Mouse (Mus musculus): ENCODE results near the gene Srsf3. TPM values are rescaled to one million over a fixed set of nuclear protein-coding genes. Genes with fewer than 3 reads are reported as not detected.
A peak's percentile ranks its signal among the peaks of the same experiment; 100 is the strongest.

Srsf3 gene
- polyA plus RNA-seq, 1 experiment from 2014 or later = 832 TPM

GRCm38 (mm10) chr17:29005002-29005401 is 27.4 kb upstream of the Srsf3 start:
- WGBS = 95% methylated on average over 3 of the region's 3 CpGs
- no peak overlapping the region for H3K4me3 ChIP-seq

GRCm38 (mm10) chr17:29006812-29007211 is 25.6 kb upstream of the Srsf3 start:
- H3K27ac ChIP-seq = peak overlapping the region; percentile 95
- WGBS = 12% methylated on average over 7 of the region's 7 CpGs

More at GRCm38 (mm10) chr17:29005002-29005401, 27.4 kb upstream of the Srsf3 start:
- peaks cover 24% of the 10 kb centered on the region for H3K4me1 ChIP-seq
- H3K9me3 ChIP-seq (replicated peaks) = no peaks in the 10 kb centered on the region
- DNase-seq (ENCODE audit: low spot score) = no peak
- H3K27ac ChIP-seq = no peak overlapping the region
- no peaks in the 10 kb centered on the region for H3K27me3 ChIP-seq (ENCODE audit: low read depth, poor library complexity, severe bottlenecking)
- H3K36me3 ChIP-seq = peaks cover 37% of the 10 kb centered on the region

GRCm38 (mm10) chr17:29007243-29007640 is 25.2 kb upstream of the Srsf3 start:
- under 1% methylated on average over 19 of the region's 19 CpGs for WGBS
- Histone ChIP-seq H3K27me3 (ENCODE audit: low read depth, poor library complexity, severe bottlenecking) (no peaks in the 10 kb centered on the region), H3K36me3 (peaks cover 20% of the 10 kb centered on the region), H3K4me3 (peak overlapping the region; percentile 96), H3K4me1 (peaks cover 24% of the 10 kb centered on the region), H3K27ac (peak overlapping the region; percentile 95), H3K9me3 (replicated peaks) (no peaks in the 10 kb centered on the region)
- no peak for DNase-seq (ENCODE audit: low spot score)

More at GRCm38 (mm10) chr17:29006812-29007211, 25.6 kb upstream of the Srsf3 start:
- H3K9me3 ChIP-seq (replicated peaks) = no peaks in the 10 kb centered on the region
- peaks cover 20% of the 10 kb centered on the region for H3K36me3 ChIP-seq
- no peaks in the 10 kb centered on the region for H3K27me3 ChIP-seq (ENCODE audit: low read depth, poor library complexity, severe bottlenecking)
- no peak for DNase-seq (ENCODE audit: low spot score)
- peaks cover 24% of the 10 kb centered on the region for H3K4me1 ChIP-seq
- peak overlapping the region; percentile 96 for H3K4me3 ChIP-seq

- Histone ChIP-seq H3K27ac (peak within 1 kb of the TSS; percentile 95), H3K4me1 (peaks cover 24% of the 10 kb centered on the region), H3K4me3 (peak within 1 kb of the TSS; percentile 96), H3K36me3 (peaks cover 16% of the 10 kb centered on the region), H3K9me3 (replicated peaks) (no peaks in the 10 kb centered on the region), H3K27me3 (ENCODE audit: low read depth, poor library complexity, severe bottlenecking) (no peaks in the 10 kb centered on the region)
- under 1% methylated on average over 65 of the region's 65 CpGs for WGBS
- peak; percentile 97 for DNase-seq (ENCODE audit: low spot score)
Measured at GRCm38 (mm10) chr17:29007641-29008325, 24.6 kb upstream of the Srsf3 start, which contains the start of gene Stk38. Stk38 (minus strand) TSS chr17:29007995.

- 19% methylated on average over 8 of the region's 8 CpGs for WGBS
Measured at GRCm38 (mm10) chr17:29008326-29008650, 24.1 kb upstream of the Srsf3 start.

GRCm38 (mm10) chr17:29009181-29009580 is 23.2 kb upstream of the Srsf3 start:
- no peak for DNase-seq (ENCODE audit: low spot score)
- Histone ChIP-seq H3K4me3 (no peak overlapping the region), H3K4me1 (peaks cover 26% of the 10 kb centered on the region), H3K27ac (no peak overlapping the region), H3K27me3 (ENCODE audit: low read depth, poor library complexity, severe bottlenecking) (no peaks in the 10 kb centered on the region), H3K36me3 (peaks cover 13% of the 10 kb centered on the region), H3K9me3 (replicated peaks) (no peaks in the 10 kb centered on the region)
- 88% methylated on average over 4 of the region's 4 CpGs for WGBS

More at GRCm38 (mm10) chr17:29008326-29008650, 24.1 kb upstream of the Srsf3 start:
- peak overlapping the region; percentile 95 for H3K27ac ChIP-seq
- H3K4me3 ChIP-seq = peak overlapping the region; percentile 96
- peaks cover 14% of the 10 kb centered on the region for H3K36me3 ChIP-seq
- H3K4me1 ChIP-seq = peaks cover 24% of the 10 kb centered on the region
- DNase-seq (ENCODE audit: low spot score) = peak; percentile 36
- no peaks in the 10 kb centered on the region for H3K9me3 ChIP-seq (replicated peaks)
- H3K27me3 ChIP-seq (ENCODE audit: low read depth, poor library complexity, severe bottlenecking) = no peaks in the 10 kb centered on the region

- Histone ChIP-seq H3K9me3 (replicated peaks) (no peaks in the 10 kb centered on the region), H3K27ac (no peak overlapping the region), H3K4me1 (peaks cover 16% of the 10 kb centered on the region), H3K36me3 (no peaks in the 10 kb centered on the region), H3K27me3 (ENCODE audit: low read depth, poor library complexity, severe bottlenecking) (no peaks in the 10 kb centered on the region), H3K4me3 (no peak overlapping the region)
- no peak for DNase-seq (ENCODE audit: low spot score)
Measured at GRCm38 (mm10) chr17:29014235-29014634, 18.2 kb upstream of the Srsf3 start.

GRCm38 (mm10) chr17:29015638-29016037 is 16.8 kb upstream of the Srsf3 start:
- H3K4me3 ChIP-seq = no peak overlapping the region
- H3K36me3 ChIP-seq = no peaks in the 10 kb centered on the region
- no peaks in the 10 kb centered on the region for H3K9me3 ChIP-seq (replicated peaks)
- peak; percentile 60 for DNase-seq (ENCODE audit: low spot score)
- no peaks in the 10 kb centered on the region for H3K27me3 ChIP-seq (ENCODE audit: low read depth, poor library complexity, severe bottlenecking)
- H3K4me1 ChIP-seq = peaks cover 20% of the 10 kb centered on the region
- no peak overlapping the region for H3K27ac ChIP-seq
- 25% methylated on average over 2 of the region's 2 CpGs for WGBS

GRCm38 (mm10) chr17:29016705-29017104 is 15.7 kb upstream of the Srsf3 start:
- Histone ChIP-seq H3K27ac (no peak overlapping the region), H3K4me3 (no peak overlapping the region), H3K36me3 (no peaks in the 10 kb centered on the region), H3K27me3 (ENCODE audit: low read depth, poor library complexity, severe bottlenecking) (no peaks in the 10 kb centered on the region), H3K4me1 (peaks cover 20% of the 10 kb centered on the region), H3K9me3 (replicated peaks) (no peaks in the 10 kb centered on the region)
- DNase-seq (ENCODE audit: low spot score) = no peak
- WGBS = 90% methylated on average over 4 of the region's 4 CpGs

GRCm38 (mm10) chr17:29018292-29018984 is 14.0 kb upstream of the Srsf3 start:
- no peaks in the 10 kb centered on the region for H3K9me3 ChIP-seq (replicated peaks)
- no peaks in the 10 kb centered on the region for H3K27me3 ChIP-seq (ENCODE audit: low read depth, poor library complexity, severe bottlenecking)
- peak; percentile 62 for DNase-seq (ENCODE audit: low spot score)
- H3K36me3 ChIP-seq = no peaks in the 10 kb centered on the region
- no peak overlapping the region for H3K4me3 ChIP-seq
- no peak overlapping the region for H3K27ac ChIP-seq
- WGBS = 54% methylated on average over 11 of the region's 11 CpGs
- H3K4me1 ChIP-seq = peaks cover 20% of the 10 kb centered on the region

- H3K4me3 ChIP-seq = no peak overlapping the region
- H3K4me1 ChIP-seq = peaks cover 16% of the 10 kb centered on the region
- H3K27me3 ChIP-seq (ENCODE audit: low read depth, poor library complexity, severe bottlenecking) = 0 out of 2 replicates have a peak, but pooled peaks cover 4% of the 10 kb centered on the region
- H3K27ac ChIP-seq = no peak overlapping the region
- WGBS = 79% methylated on average over 7 of the region's 7 CpGs
- H3K9me3 ChIP-seq (replicated peaks) = no peaks in the 10 kb centered on the region
- DNase-seq (ENCODE audit: low spot score) = no peak
- no peaks in the 10 kb centered on the region for H3K36me3 ChIP-seq
Measured at GRCm38 (mm10) chr17:29019391-29019790, 13.0 kb upstream of the Srsf3 start.

- Histone ChIP-seq H3K27me3 (ENCODE audit: low read depth, poor library complexity, severe bottlenecking) (0 out of 2 replicates have a peak, but pooled peaks cover 9% of the 10 kb centered on the region), H3K27ac (no peak overlapping the region), H3K9me3 (replicated peaks) (no peaks in the 10 kb centered on the region), H3K36me3 (no peaks in the 10 kb centered on the region), H3K4me1 (peaks cover 20% of the 10 kb centered on the region), H3K4me3 (no peak overlapping the region)
- no peak for DNase-seq (ENCODE audit: low spot score)
Measured at GRCm38 (mm10) chr17:29020444-29020843, 12.0 kb upstream of the Srsf3 start.

- peak; percentile 46 for DNase-seq (ENCODE audit: low spot score)
- H3K27ac ChIP-seq = no peak overlapping the region
- no peak overlapping the region for H3K4me3 ChIP-seq
- no peaks in the 10 kb centered on the region for H3K9me3 ChIP-seq (replicated peaks)
- 32% methylated on average over 15 of the region's 15 CpGs for WGBS
- H3K4me1 ChIP-seq = peaks cover 28% of the 10 kb centered on the region
- 0 out of 2 replicates have a peak, but pooled peaks cover 9% of the 10 kb centered on the region for H3K27me3 ChIP-seq (ENCODE audit: low read depth, poor library complexity, severe bottlenecking)
- no peaks in the 10 kb centered on the region for H3K36me3 ChIP-seq
Measured at GRCm38 (mm10) chr17:29022230-29022819, 10.1 kb upstream of the Srsf3 start.

All from limb, embryonic 10.5 days (tissue).